Mouse (Mus musculus): ENCODE measurements around the gene Tm4sf19.

DNA sequence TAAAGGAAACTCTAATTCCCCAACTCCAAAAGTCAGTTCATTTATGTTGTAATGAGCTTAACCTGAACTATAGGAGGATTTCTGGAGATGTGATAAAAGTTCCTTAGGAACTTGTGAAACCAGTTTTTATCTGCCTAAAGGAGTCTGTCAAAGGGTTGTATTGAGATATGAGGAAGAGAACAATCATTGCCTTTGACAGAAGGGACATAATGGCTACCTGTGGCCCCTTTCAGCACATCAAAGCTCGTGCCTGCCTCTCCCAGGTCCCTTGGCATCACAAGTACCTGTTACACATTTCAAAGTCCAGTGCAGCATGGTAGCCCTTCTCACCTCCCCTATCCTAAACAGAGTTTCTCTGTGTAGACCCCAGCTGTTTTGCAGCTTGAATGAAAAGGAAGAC, 17.2 kb downstream of the Tm4sf19 start:
- TF ChIP-seq CTCF (IDR thresholded peaks at IDR 0.05; ENCODE audit: insufficient read depth, low read length) (no peak), POLR2A (IDR thresholded peaks at IDR 0.05; ENCODE audit: borderline replicate concordance, extremely low read depth, low read depth, low read length) (no peak)

Measured in lung, adult 2 months (tissue).